Mouse (Mus musculus): ENCODE measurements at regions not wholly inside any gene's neighbourhood (a gene's known extent, or its start where the extent isn't known, plus 50 kb on each side); places are given as distances from the start of the nearest gene placed in this dataset.

DNA sequence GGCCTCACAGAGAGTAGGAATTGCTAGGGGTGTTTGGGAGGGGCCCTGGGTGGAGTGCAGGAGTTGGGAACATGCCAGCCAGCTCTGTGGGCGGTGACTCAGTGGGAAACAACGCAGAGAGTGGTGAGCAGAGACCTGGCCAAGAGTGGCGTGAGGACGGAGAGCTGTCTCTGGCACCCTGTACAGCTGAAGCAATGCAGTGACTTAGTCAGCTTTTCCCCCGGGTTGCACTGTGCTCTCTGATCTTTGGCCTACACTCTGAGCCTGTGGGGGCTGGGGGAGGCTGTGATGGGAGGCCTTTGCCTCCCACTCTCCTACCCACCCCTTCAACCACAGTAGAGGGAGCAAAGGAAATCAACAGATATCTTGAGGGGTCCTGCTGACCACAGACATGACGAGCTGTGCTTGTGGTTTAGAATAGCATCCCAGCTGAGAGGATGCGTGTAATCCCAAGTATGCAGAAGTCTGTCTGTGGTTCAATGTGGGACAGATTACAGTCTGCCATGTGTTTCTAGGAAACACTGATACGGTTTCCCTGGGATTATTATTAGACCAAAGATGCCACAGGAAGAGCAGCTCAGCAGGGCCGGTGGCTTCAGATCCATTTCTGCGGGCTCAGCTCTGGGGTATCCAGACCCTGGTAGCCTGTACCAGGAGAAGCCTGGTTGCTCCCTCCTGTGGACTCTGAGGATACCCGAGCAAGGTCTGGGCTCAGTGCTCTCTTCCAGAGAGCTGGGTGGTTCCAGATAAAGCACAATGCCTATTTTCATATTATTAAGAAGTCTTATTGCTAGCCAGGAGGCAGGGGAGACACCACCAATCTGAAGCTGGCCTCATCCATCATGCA lies 65.6 kb upstream of the Lgalsl start:
- TF ChIP-seq CTCF (IDR thresholded peaks at IDR 0.05; ENCODE audit: low read depth, low read length) (no peak), POLR2A (IDR thresholded peaks at IDR 0.05; ENCODE audit: borderline replicate concordance, low read depth, low read length) (no peak)
